Mouse (Mus musculus) midbrain, embryonic 13.5 days (tissue): Measurements from ENCODE around the gene Hpcal4. TPM values are rescaled to one million over a fixed set of nuclear protein-coding genes. Genes with fewer than 3 reads are reported as not detected.
"Not testable (repeated sequence)": the region's sequence is repeated elsewhere in the genome, so short reads cannot be mapped to it uniquely, and the experiment has no call there.

ENCODE experiments used
- ATAC-seq: fragments of 200-750 bp; cut with Nextera tagmentation; 2 replicates; pipeline ENCODE4 v1.8.0; 2017; ENCODE audit warnings: mild to moderate bottlenecking, moderate TSS enrichment, moderate library complexity
- H3K27ac ChIP-seq: fragments of 300-500 bp; sonication (generic); 2 replicates; pipeline ENCODE4 v1.5.1; 2015; ENCODE audit warnings: inconsistent platforms, mild to moderate bottlenecking, moderate library complexity
- H3K27me3 ChIP-seq: fragments of 300-500 bp; sonication (generic); 2 replicates; pipeline ENCODE4 v1.6.1; 2015; ENCODE audit warnings: mild to moderate bottlenecking, inconsistent platforms
- H3K36me3 ChIP-seq: fragments of 300-500 bp; sonication (generic); 2 replicates; pipeline ENCODE4 v1.6.1; 2015; ENCODE audit warnings: mild to moderate bottlenecking, inconsistent platforms
- H3K4me1 ChIP-seq: fragments of 300-500 bp; sonication (generic); replicated peaks from 2 replicates; pipeline ENCODE4 v1.6.1; 2015; ENCODE audit warnings: inconsistent platforms
- H3K4me2 ChIP-seq: fragments of 300-500 bp; sonication (generic); replicated peaks from 2 replicates; pipeline ENCODE4 v1.6.1; 2015; ENCODE audit warnings: moderate library complexity, mild to moderate bottlenecking, inconsistent platforms
- H3K4me3 ChIP-seq: fragments of 300-500 bp; sonication (generic); replicated peaks from 2 replicates; pipeline ENCODE4 v1.5.1; 2015; ENCODE audit warnings: mild to moderate bottlenecking, inconsistent platforms
- H3K9ac ChIP-seq: fragments of 300-500 bp; sonication (generic); replicated peaks from 2 replicates; pipeline ENCODE4 v1.6.1; 2015; ENCODE audit warnings: mild to moderate bottlenecking, inconsistent platforms
- H3K9me3 ChIP-seq: fragments of 300-500 bp; sonication (generic); 2 replicates; pipeline ENCODE4 v1.6.1; 2016; ENCODE audit warnings: mild to moderate bottlenecking, inconsistent platforms
- WGBS: fragments of 180-500 bp; shearing (Covaris S2); methylation state at CpG from one replicate; pipeline ENCODE4 v1.1.7; 2015; 5-methylcytosine and 5-hydroxymethylcytosine counted together
- polyA plus RNA-seq: library from polyadenylated mRNA; unstranded; fragments of >200 nt; fragmentation: Nextera tagmentation; extraction: Ambion mirVana; gene quantifications from 2 replicates; pipeline ENCODE4 v1.2.1, GENCODE M21; 2015

Hpcal4 gene
- 14.1 and 16.5 TPM in 2 replicates for polyA plus RNA-seq

- peak within 1 kb of the TSS; percentile 59; the same call in 1 of the 2 replicates for H3K27ac ChIP-seq
- H3K27me3 ChIP-seq = peaks cover 69% of the 10 kb centered on the region
- H3K4me3 ChIP-seq = peak within 1 kb of the TSS; percentile 47
- H3K4me1 ChIP-seq = peaks cover 33% of the 10 kb centered on the region
- no peaks in the 10 kb centered on the region for H3K36me3 ChIP-seq
- WGBS = 1% methylated on average over 44 of the region's 44 CpGs
- no peaks in the 10 kb centered on the region for H3K9me3 ChIP-seq
- peak within 1 kb of the TSS; percentile 62 for H3K4me2 ChIP-seq
- H3K9ac ChIP-seq = peak within 1 kb of the TSS; percentile 57
- peak; percentile 68 for ATAC-seq
Observed at GRCm38 (mm10) chr4:123182328-123183238, at the start of gene Hpcal4. Hpcal4 (plus strand) TSS chr4:123183227.

- H3K4me3 ChIP-seq = no peak overlapping the region
- no peaks in the 10 kb centered on the region for H3K9me3 ChIP-seq
- H3K9ac ChIP-seq = no peak overlapping the region; the same call in 1 of the 2 replicates
Observed at GRCm38 (mm10) chr4:123137551-123137950, 45.5 kb upstream of the Hpcal4 start.

GRCm38 (mm10) chr4:123139513-123140154 is 43.4 kb upstream of the Hpcal4 start, which contains the start of gene Ppie:
Ppie (minus strand) TSS chr4:123139951.
- Histone ChIP-seq H3K36me3 (peaks cover 21% of the 10 kb centered on the region), H3K9ac (peak within 1 kb of the TSS; percentile 72), H3K27ac (peak within 1 kb of the TSS; percentile 82), H3K27me3 (peaks cover 14% of the 10 kb centered on the region; the same call in 1 of the 2 replicates), H3K9me3 (0 out of 2 replicates have a peak, but pooled peaks cover 2% of the 10 kb centered on the region), H3K4me3 (peak within 1 kb of the TSS; percentile 72), H3K4me1 (peaks cover 20% of the 10 kb centered on the region), H3K4me2 (peak within 1 kb of the TSS; percentile 93)
- peak; percentile 97 for ATAC-seq
- under 1% methylated on average over 34 of the region's 34 CpGs for WGBS

More at GRCm38 (mm10) chr4:123137551-123137950, 45.5 kb upstream of the Hpcal4 start:
- peaks cover 6% of the 10 kb centered on the region; the same call in 1 of the 2 replicates for H3K27me3 ChIP-seq
- H3K36me3 ChIP-seq = peaks cover 39% of the 10 kb centered on the region
- no peak overlapping the region for H3K27ac ChIP-seq
- no peak for ATAC-seq
- no peak overlapping the region; the same call in 1 of the 2 replicates for H3K4me2 ChIP-seq
- peaks cover 20% of the 10 kb centered on the region for H3K4me1 ChIP-seq
- WGBS = 87% methylated on average over 3 of the region's 3 CpGs

- 73% methylated on average over 5 of the region's 5 CpGs for WGBS
- Histone ChIP-seq H3K9me3 (0 out of 2 replicates have a peak, but pooled peaks cover 2% of the 10 kb centered on the region), H3K4me2 (no peak overlapping the region), H3K4me3 (no peak overlapping the region), H3K27ac (no peak overlapping the region), H3K36me3 (no peaks in the 10 kb centered on the region), H3K27me3 (peaks cover 12% of the 10 kb centered on the region; the same call in 1 of the 2 replicates), H3K9ac (no peak overlapping the region), H3K4me1 (no peaks in the 10 kb centered on the region)
- no peak for ATAC-seq
Observed at GRCm38 (mm10) chr4:123147446-123148150, 35.4 kb upstream of the Hpcal4 start.

GRCm38 (mm10) chr4:123152003-123152402 is 31.0 kb upstream of the Hpcal4 start:
- Histone ChIP-seq H3K27ac (no peak overlapping the region), H3K36me3 (no peaks in the 10 kb centered on the region), H3K4me2 (no peak overlapping the region), H3K4me1 (no peaks in the 10 kb centered on the region), H3K9ac (no peak overlapping the region), H3K4me3 (no peak overlapping the region), H3K27me3 (peaks cover 9% of the 10 kb centered on the region), H3K9me3 (no peaks in the 10 kb centered on the region)
- no peak for ATAC-seq
- WGBS = 79% methylated on average over 4 of the region's 4 CpGs

GRCm38 (mm10) chr4:123152976-123153375 is 30.1 kb upstream of the Hpcal4 start:
- no peaks in the 10 kb centered on the region for H3K9me3 ChIP-seq
- H3K9ac ChIP-seq = no peak overlapping the region; the same call in 1 of the 2 replicates
- ATAC-seq = no peak
- no peak overlapping the region for H3K4me3 ChIP-seq
- H3K27ac ChIP-seq = no peak overlapping the region
- H3K27me3 ChIP-seq = peaks cover 8% of the 10 kb centered on the region
- H3K4me1 ChIP-seq = no peaks in the 10 kb centered on the region
- H3K4me2 ChIP-seq = no peak overlapping the region
- H3K36me3 ChIP-seq = no peaks in the 10 kb centered on the region
- 56% methylated on average over 5 of the region's 5 CpGs for WGBS

- no peak overlapping the region for H3K4me2 ChIP-seq
- no peaks in the 10 kb centered on the region for H3K9me3 ChIP-seq
- ATAC-seq = no peak
- no peaks in the 10 kb centered on the region for H3K36me3 ChIP-seq
- H3K9ac ChIP-seq = no peak overlapping the region
- H3K27ac ChIP-seq = no peak overlapping the region
- H3K27me3 ChIP-seq = peaks cover 9% of the 10 kb centered on the region; the same call in 1 of the 2 replicates
- no peak overlapping the region for H3K4me3 ChIP-seq
- no peaks in the 10 kb centered on the region for H3K4me1 ChIP-seq
- 22% methylated on average over 4 of the region's 4 CpGs for WGBS
Observed at GRCm38 (mm10) chr4:123155004-123155403, 28.0 kb upstream of the Hpcal4 start.

- no peak overlapping the region for H3K4me2 ChIP-seq
- H3K36me3 ChIP-seq = no peaks in the 10 kb centered on the region
- no peak overlapping the region for H3K4me3 ChIP-seq
- no peak for ATAC-seq
- no peak overlapping the region for H3K9ac ChIP-seq
- H3K9me3 ChIP-seq = no peaks in the 10 kb centered on the region
- H3K27me3 ChIP-seq = peaks cover 12% of the 10 kb centered on the region; the same call in 1 of the 2 replicates
- WGBS = 71% methylated on average over 2 of the region's 2 CpGs
- no peaks in the 10 kb centered on the region for H3K4me1 ChIP-seq
- H3K27ac ChIP-seq = no peak overlapping the region
Observed at GRCm38 (mm10) chr4:123155427-123155826, 27.6 kb upstream of the Hpcal4 start.

GRCm38 (mm10) chr4:123155840-123156239 is 27.2 kb upstream of the Hpcal4 start:
- Histone ChIP-seq H3K27ac (no peak overlapping the region), H3K27me3 (peaks cover 12% of the 10 kb centered on the region; the same call in 1 of the 2 replicates), H3K4me3 (no peak overlapping the region), H3K4me1 (no peaks in the 10 kb centered on the region), H3K9ac (no peak overlapping the region), H3K9me3 (no peaks in the 10 kb centered on the region), H3K36me3 (no peaks in the 10 kb centered on the region), H3K4me2 (no peak overlapping the region)
- no peak for ATAC-seq

- Histone ChIP-seq H3K9me3 (no peaks in the 10 kb centered on the region), H3K9ac (no peak overlapping the region), H3K27ac (no peak overlapping the region), H3K36me3 (no peaks in the 10 kb centered on the region), H3K4me1 (peaks cover 13% of the 10 kb centered on the region), H3K27me3 (peaks cover 15% of the 10 kb centered on the region; the same call in 1 of the 2 replicates), H3K4me2 (no peak overlapping the region), H3K4me3 (no peak overlapping the region)
- no peak for ATAC-seq
- 83% methylated on average over 6 of the region's 6 CpGs for WGBS
Observed at GRCm38 (mm10) chr4:123160571-123160970, 22.5 kb upstream of the Hpcal4 start.

- H3K4me3 ChIP-seq, H3K36me3 ChIP-seq, ATAC-seq, H3K27ac ChIP-seq, H3K4me2 ChIP-seq, H3K9ac ChIP-seq, H3K9me3 ChIP-seq: not testable (repeated sequence)
- Histone ChIP-seq H3K4me1 (peaks cover 13% of the 10 kb centered on the region), H3K27me3 (peaks cover 15% of the 10 kb centered on the region; the same call in 1 of the 2 replicates)
- 88% methylated on average over 3 of the region's 3 CpGs for WGBS
Observed at GRCm38 (mm10) chr4:123161251-123161650, 21.8 kb upstream of the Hpcal4 start.
